Mouse (Mus musculus): ENCODE results near the gene Ankle1. TPM values are rescaled to one million over a fixed set of nuclear protein-coding genes. Genes with fewer than 3 reads are reported as not detected.

Ankle1 gene
- 1.8 TPM for polyA plus RNA-seq (2014; fragmentation: Illumina TruSeq; extraction: RNeasy Lipid Tissue Mini Kit (QIAGEN cat#74804); ENCODE audit: low read depth, low replicate concordance)

DNA sequence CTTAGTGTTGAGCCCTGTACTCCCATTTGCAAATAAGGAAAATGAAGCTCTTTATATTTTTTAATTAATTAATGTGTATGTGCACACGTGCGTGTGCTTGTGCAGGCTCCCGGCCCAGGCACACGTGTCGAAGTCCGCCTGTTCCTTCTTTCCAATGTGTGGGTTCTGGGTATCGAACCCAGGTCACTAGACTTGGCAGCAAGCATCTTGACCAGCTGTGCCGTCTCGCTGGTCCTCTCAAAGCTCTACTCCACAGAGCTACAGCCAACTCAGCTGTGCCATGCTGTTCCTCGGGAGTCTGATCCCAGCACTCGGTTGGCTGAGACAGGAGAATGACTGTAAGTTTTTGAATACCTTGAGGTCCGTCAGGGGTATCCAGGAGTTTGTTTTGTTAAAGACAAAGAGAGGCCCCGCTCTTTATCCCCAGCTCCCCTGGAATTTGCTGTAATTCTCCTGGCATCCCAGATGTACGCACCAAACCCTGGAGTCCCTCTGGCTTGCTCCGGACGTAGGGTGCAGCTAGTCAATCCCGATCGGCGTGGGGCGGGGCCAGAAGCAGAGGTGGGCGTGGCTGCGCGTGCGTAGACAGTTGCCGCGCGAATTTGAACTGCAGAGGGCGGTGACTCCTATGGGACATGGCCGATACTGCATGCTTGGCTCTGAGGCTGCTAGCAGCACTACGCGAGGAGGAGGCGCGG lies at the start of gene Ankle1:
Gene Ankle1, plus strand, starts transcription at position 610 of the 698 bp plus-strand sequence.

DNA sequence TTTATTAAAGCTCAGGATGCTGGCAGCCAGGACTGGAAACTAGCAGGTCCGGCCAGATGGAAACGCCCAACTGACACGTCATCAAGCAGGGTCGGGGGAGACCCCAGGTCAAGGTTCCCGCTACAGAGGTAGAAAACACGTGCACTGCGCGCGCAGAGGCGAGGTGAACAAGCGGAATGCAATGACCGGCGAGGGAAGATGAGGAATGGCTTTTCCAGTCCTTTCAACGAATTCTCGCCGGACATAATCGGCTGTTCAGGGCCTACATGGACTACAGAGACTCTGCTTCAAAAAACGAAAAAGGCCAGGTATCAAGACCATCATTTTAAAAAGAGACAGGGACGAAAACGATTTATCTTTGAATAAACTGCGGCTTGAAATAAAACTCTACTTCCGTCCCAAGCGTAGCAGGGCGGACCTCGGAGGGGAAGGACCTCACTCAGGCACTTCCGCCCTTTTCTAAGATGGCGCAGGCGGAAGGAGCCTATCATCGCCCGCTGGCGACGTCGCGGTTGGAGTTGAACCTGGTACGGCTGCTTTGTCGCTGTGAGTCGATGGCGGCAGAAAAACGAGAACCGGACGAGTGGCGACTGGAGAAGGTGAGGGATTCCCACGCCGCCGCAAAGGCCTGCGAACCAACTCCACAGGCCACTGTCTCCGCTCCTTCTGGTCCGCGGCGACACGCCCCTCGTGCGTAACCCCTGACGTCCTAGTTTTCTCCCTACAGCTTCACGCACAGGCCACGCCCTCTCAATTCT lies 38.9 kb upstream of the Ankle1 start, which contains the start of gene Use1:
Gene Use1, plus strand, starts transcription at position 78 of the 758 bp plus-strand sequence.

DNA sequence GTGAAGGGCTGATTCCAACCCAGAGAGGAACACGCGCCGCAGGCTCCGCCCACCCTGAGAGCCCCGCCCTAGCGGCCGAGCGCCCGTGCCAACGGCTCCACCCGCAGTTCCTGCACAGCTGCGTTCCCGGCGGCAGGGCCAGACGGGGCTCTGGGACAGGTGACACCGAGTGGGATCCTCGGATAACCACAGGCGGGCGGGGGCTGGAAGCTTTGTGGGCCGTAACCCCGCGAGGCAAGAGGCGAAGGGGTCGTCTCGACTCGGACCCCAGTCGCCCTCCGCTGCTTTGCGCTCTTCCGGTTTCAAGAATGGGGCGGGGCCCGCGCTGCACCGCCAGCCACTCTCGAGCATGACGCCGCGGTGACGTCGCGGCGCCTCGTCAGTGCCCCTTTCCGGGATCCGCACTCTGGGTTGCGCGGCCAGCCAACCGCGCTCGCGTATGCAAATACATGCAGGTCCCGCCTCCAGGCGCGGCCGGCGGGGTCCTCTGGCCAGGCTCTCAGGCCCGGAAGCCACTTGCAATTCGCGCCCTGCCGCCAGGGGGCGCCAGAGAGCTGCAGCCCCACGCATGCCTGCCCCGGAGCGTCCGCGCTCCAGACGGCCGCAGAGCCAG lies 34.5 kb upstream of the Ankle1 start, which contains the start of gene Ocel1:
Gene Ocel1, plus strand, starts transcription at position 63 of the 613 bp plus-strand sequence.

DNA sequence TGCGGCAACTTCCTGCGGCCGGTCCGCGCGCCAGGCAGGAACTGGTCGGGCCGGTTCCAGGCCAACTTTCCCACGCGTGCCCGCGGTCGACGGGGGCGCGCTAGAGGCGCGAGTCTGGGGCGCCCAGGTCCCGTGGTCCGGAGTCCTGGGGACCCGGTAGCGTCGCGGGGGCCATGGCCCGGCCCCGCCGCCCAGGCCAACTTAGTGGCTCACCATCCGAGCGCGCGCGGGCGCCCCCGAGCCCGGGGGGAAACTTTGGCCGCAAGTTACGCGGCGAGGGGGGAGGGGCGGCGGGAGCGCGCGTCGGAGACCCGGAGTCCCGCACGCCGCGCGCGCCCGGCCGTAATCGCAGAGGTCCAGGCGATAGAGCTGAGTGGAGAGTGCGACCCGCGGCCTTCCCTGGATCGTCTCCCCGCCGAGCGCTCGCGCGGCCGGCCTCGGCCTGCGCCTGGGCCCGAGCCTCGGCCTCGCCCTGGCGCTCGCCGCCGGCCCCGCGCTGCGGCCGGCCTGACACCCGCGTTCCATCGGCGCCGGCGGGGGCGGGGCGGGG lies 24.3 kb upstream of the Ankle1 start, which contains the start of gene Nr2f6:
Gene Nr2f6, minus strand, starts transcription at position 540 of the 550 bp plus-strand sequence.

DNA sequence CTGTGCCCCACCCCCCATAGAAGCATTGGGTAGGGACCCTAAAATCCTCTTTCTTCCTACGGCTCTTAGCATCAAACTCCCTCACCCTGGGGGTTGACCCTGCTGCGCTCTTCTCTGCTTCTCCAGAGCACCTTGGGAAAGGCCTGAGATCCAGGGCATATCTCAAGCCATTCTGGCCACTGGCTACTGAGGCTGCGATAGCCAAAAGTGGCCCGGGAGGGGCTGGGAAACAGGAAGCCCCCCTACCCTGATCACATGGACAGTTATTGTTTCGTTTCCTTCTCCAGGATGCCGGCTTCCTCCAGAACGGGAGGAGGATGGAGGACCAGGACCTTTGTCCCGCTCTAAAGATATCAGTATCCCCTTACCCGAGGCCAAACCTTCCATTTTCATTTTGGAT lies 10.2 kb upstream of the Ankle1 start, which contains the start of gene Ushbp1:
Gene Ushbp1, minus strand, starts transcription at position 174 of the 400 bp plus-strand sequence.

DNA sequence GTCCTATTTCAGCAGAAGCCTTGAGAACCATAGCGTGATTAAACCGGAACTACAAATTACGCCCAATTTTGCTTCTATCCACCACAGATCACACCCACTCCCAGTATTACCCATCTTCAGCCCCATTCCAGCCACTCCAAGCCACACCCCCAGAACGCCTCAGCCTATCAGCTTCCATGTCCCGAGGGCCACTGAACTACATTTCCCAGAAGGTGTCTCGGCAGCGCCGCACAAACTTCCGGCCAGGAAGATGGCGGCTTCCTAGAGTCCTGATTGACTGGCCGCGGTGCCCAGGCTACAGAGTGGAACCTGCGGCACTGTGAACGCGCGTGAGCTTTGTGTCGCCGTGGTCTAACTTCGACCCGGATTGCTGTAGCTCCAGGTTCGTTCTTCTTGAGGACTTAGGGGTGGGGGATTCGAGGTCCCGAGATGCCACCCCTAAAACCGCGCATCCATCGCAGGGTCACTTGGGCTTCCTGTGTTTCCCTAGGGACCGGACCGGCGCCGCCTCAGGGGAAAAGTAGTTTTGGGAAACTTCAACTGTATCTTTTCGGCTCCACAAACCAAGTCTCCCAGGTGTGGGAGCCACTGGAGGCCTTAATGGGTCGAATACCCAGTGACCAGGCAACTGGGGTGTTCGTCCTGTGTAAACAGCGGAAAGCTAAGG lies 9.0 kb upstream of the Ankle1 start, which contains the start of gene Babam1:
Gene Babam1, plus strand, starts transcription at position 223 of the 667 bp plus-strand sequence.

Other genes starting within 250 kb of the Ankle1 start
- gene Myo9b, start 133.3 kb upstream of the Ankle1 start, polyA plus RNA-seq (2014; fragmentation: Illumina TruSeq; extraction: RNeasy Lipid Tissue Mini Kit (QIAGEN cat#74804); ENCODE audit: low read depth, low replicate concordance), result 3.0 TPM
- gene Haus8, start 133.1 kb upstream of the Ankle1 start, polyA plus RNA-seq (2014; fragmentation: Illumina TruSeq; extraction: RNeasy Lipid Tissue Mini Kit (QIAGEN cat#74804); ENCODE audit: low read depth, low replicate concordance), result 5.1 TPM
- 3.3 TPM for gene Use1, start 39.2 kb upstream of the Ankle1 start, polyA plus RNA-seq (2014; fragmentation: Illumina TruSeq; extraction: RNeasy Lipid Tissue Mini Kit (QIAGEN cat#74804); ENCODE audit: low read depth, low replicate concordance)
- 4.4 TPM for gene Ocel1, start 34.7 kb upstream of the Ankle1 start, polyA plus RNA-seq (2014; fragmentation: Illumina TruSeq; extraction: RNeasy Lipid Tissue Mini Kit (QIAGEN cat#74804); ENCODE audit: low read depth, low replicate concordance)
- gene Nr2f6, start 24.1 kb upstream of the Ankle1 start, polyA plus RNA-seq (2014; fragmentation: Illumina TruSeq; extraction: RNeasy Lipid Tissue Mini Kit (QIAGEN cat#74804); ENCODE audit: low read depth, low replicate concordance), result 3.3 TPM
- gene Ushbp1, start 10.2 kb upstream of the Ankle1 start, polyA plus RNA-seq (2014; fragmentation: Illumina TruSeq; extraction: RNeasy Lipid Tissue Mini Kit (QIAGEN cat#74804); ENCODE audit: low read depth, low replicate concordance), result 1.1 TPM
- 9.8 TPM for gene Babam1, start 9.1 kb upstream of the Ankle1 start, polyA plus RNA-seq (2014; fragmentation: Illumina TruSeq; extraction: RNeasy Lipid Tissue Mini Kit (QIAGEN cat#74804); ENCODE audit: low read depth, low replicate concordance)
- gene Abhd8, start 57.6 kb downstream of the Ankle1 start, polyA plus RNA-seq (2014; fragmentation: Illumina TruSeq; extraction: RNeasy Lipid Tissue Mini Kit (QIAGEN cat#74804); ENCODE audit: low read depth, low replicate concordance), result 0.32 TPM
- gene Mrpl34, start 58.9 kb downstream of the Ankle1 start, polyA plus RNA-seq (2014; fragmentation: Illumina TruSeq; extraction: RNeasy Lipid Tissue Mini Kit (QIAGEN cat#74804); ENCODE audit: low read depth, low replicate concordance), result 8.3 TPM
- gene Dda1, start 63.2 kb downstream of the Ankle1 start, polyA plus RNA-seq (2014; fragmentation: Illumina TruSeq; extraction: RNeasy Lipid Tissue Mini Kit (QIAGEN cat#74804); ENCODE audit: low read depth, low replicate concordance), result 2.8 TPM
- gene Ano8, start 80.0 kb downstream of the Ankle1 start, polyA plus RNA-seq (2014; fragmentation: Illumina TruSeq; extraction: RNeasy Lipid Tissue Mini Kit (QIAGEN cat#74804); ENCODE audit: low read depth, low replicate concordance), result 2.6 TPM
- gene Gtpbp3, start 82.1 kb downstream of the Ankle1 start, polyA plus RNA-seq (2014; fragmentation: Illumina TruSeq; extraction: RNeasy Lipid Tissue Mini Kit (QIAGEN cat#74804); ENCODE audit: low read depth, low replicate concordance), result 2.2 TPM
- gene Plvap, start 105.7 kb downstream of the Ankle1 start, polyA plus RNA-seq (2014; fragmentation: Illumina TruSeq; extraction: RNeasy Lipid Tissue Mini Kit (QIAGEN cat#74804); ENCODE audit: low read depth, low replicate concordance), result 2.2 TPM
- gene Ccdc194, start 119.7 kb downstream of the Ankle1 start, polyA plus RNA-seq (2014; fragmentation: Illumina TruSeq; extraction: RNeasy Lipid Tissue Mini Kit (QIAGEN cat#74804); ENCODE audit: low read depth, low replicate concordance), result not detected
- gene Bst2, start 131.4 kb downstream of the Ankle1 start, polyA plus RNA-seq (2014; fragmentation: Illumina TruSeq; extraction: RNeasy Lipid Tissue Mini Kit (QIAGEN cat#74804); ENCODE audit: low read depth, low replicate concordance), result 1.5 TPM
- 3.3 TPM for gene Mvb12a, start 136.9 kb downstream of the Ankle1 start, polyA plus RNA-seq (2014; fragmentation: Illumina TruSeq; extraction: RNeasy Lipid Tissue Mini Kit (QIAGEN cat#74804); ENCODE audit: low read depth, low replicate concordance)
- gene Tmem221, start 152.9 kb downstream of the Ankle1 start, polyA plus RNA-seq (2014; fragmentation: Illumina TruSeq; extraction: RNeasy Lipid Tissue Mini Kit (QIAGEN cat#74804); ENCODE audit: low read depth, low replicate concordance), result not detected
- gene Nxnl1, start 160.6 kb downstream of the Ankle1 start, polyA plus RNA-seq (2014; fragmentation: Illumina TruSeq; extraction: RNeasy Lipid Tissue Mini Kit (QIAGEN cat#74804); ENCODE audit: low read depth, low replicate concordance), result not detected
- gene Slc27a1, start 162.9 kb downstream of the Ankle1 start, polyA plus RNA-seq (2014; fragmentation: Illumina TruSeq; extraction: RNeasy Lipid Tissue Mini Kit (QIAGEN cat#74804); ENCODE audit: low read depth, low replicate concordance), result 2.5 TPM
- 0.76 TPM for gene Pgls, start 186.2 kb downstream of the Ankle1 start, polyA plus RNA-seq (2014; fragmentation: Illumina TruSeq; extraction: RNeasy Lipid Tissue Mini Kit (QIAGEN cat#74804); ENCODE audit: low read depth, low replicate concordance)
- 1.0 TPM for gene Fam129c, start 191.6 kb downstream of the Ankle1 start, polyA plus RNA-seq (2014; fragmentation: Illumina TruSeq; extraction: RNeasy Lipid Tissue Mini Kit (QIAGEN cat#74804); ENCODE audit: low read depth, low replicate concordance)
- 44.9 TPM for gene Colgalt1, start 205.0 kb downstream of the Ankle1 start, polyA plus RNA-seq (2014; fragmentation: Illumina TruSeq; extraction: RNeasy Lipid Tissue Mini Kit (QIAGEN cat#74804); ENCODE audit: low read depth, low replicate concordance)

Data from sigmoid colon, adult 10 weeks (tissue).